Mouse (Mus musculus): ENCODE data around the gene Znhit6. TPM values are rescaled to one million over a fixed set of nuclear protein-coding genes. Genes with fewer than 3 reads are reported as not detected.

Znhit6 gene
- 32.7 and 43.3 TPM in 2 replicates for polyA plus RNA-seq (2016; fragmentation: Nextera tagmentation; extraction: Ambion mirVana)

GRCm38 (mm10) chr3:145575743-145576481, at the start of gene Znhit6:
Gene Znhit6 (plus strand): TSS chr3:145576205.
- 6% methylated on average over 37 of the region's 37 CpGs for WGBS
- H3K36me3 ChIP-seq = peaks cover 34% of the 10 kb centered on the region
- peaks cover 18% of the 10 kb centered on the region for H3K4me1 ChIP-seq (replicated peaks)
- peak; percentile 95 for DNase-seq (ENCODE audit: low spot score)
- H3K9me3 ChIP-seq = no peaks in the 10 kb centered on the region
- no peaks in the 10 kb centered on the region for H3K27me3 ChIP-seq (ENCODE audit: insufficient read depth, poor library complexity, severe bottlenecking)
- peak within 1 kb of the TSS; percentile 82 for H3K27ac ChIP-seq
- H3K4me3 ChIP-seq = peak within 1 kb of the TSS; percentile 88

- Histone ChIP-seq H3K27me3 (ENCODE audit: insufficient read depth, poor library complexity, severe bottlenecking) (no peaks in the 10 kb centered on the region), H3K4me1 (replicated peaks) (no peaks in the 10 kb centered on the region), H3K27ac (no peak overlapping the region), H3K4me3 (no peak overlapping the region), H3K9me3 (no peaks in the 10 kb centered on the region), H3K36me3 (no peaks in the 10 kb centered on the region)
- no peak for DNase-seq (ENCODE audit: low spot score)
- 98% methylated on average over 1 of the region's 1 CpGs for WGBS
These were observed 38.1 kb upstream of the Znhit6 start for GRCm38 (mm10) chr3:145537870-145538269.

GRCm38 (mm10) chr3:145548441-145549415, 27.3 kb upstream of the Znhit6 start:
- Histone ChIP-seq H3K4me1 (replicated peaks) (no peaks in the 10 kb centered on the region), H3K36me3 (no peaks in the 10 kb centered on the region), H3K4me3 (no peak overlapping the region), H3K27me3 (ENCODE audit: insufficient read depth, poor library complexity, severe bottlenecking) (no peaks in the 10 kb centered on the region), H3K9me3 (no peaks in the 10 kb centered on the region), H3K27ac (no peak overlapping the region)
- no peak for DNase-seq (ENCODE audit: low spot score)
- 86% methylated on average over 10 of the region's 10 CpGs for WGBS

- WGBS = 79% methylated on average over 3 of the region's 3 CpGs
- H3K4me3 ChIP-seq = no peak overlapping the region
- no peaks in the 10 kb centered on the region for H3K9me3 ChIP-seq
- H3K27ac ChIP-seq = no peak overlapping the region
- no peaks in the 10 kb centered on the region for H3K36me3 ChIP-seq
- no peaks in the 10 kb centered on the region for H3K27me3 ChIP-seq (ENCODE audit: insufficient read depth, poor library complexity, severe bottlenecking)
- DNase-seq (ENCODE audit: low spot score) = no peak
- H3K4me1 ChIP-seq (replicated peaks) = no peaks in the 10 kb centered on the region
These were observed 25.8 kb upstream of the Znhit6 start for GRCm38 (mm10) chr3:145550216-145550615.

- no peaks in the 10 kb centered on the region for H3K36me3 ChIP-seq
- H3K4me3 ChIP-seq = no peak overlapping the region
- no peaks in the 10 kb centered on the region for H3K9me3 ChIP-seq
- 84% methylated on average over 2 of the region's 2 CpGs for WGBS
- DNase-seq (ENCODE audit: low spot score) = no peak
- H3K27ac ChIP-seq = no peak overlapping the region
- no peaks in the 10 kb centered on the region for H3K4me1 ChIP-seq (replicated peaks)
- H3K27me3 ChIP-seq (ENCODE audit: insufficient read depth, poor library complexity, severe bottlenecking) = no peaks in the 10 kb centered on the region
These were observed 21.6 kb upstream of the Znhit6 start for GRCm38 (mm10) chr3:145554388-145554787.

GRCm38 (mm10) chr3:145556206-145556605, 19.8 kb upstream of the Znhit6 start:
- DNase-seq (ENCODE audit: low spot score) = no peak
- 92% methylated on average over 10 of the region's 10 CpGs for WGBS
- H3K9me3 ChIP-seq = no peaks in the 10 kb centered on the region

GRCm38 (mm10) chr3:145559675-145560074, 16.3 kb upstream of the Znhit6 start:
- no peak overlapping the region for H3K4me3 ChIP-seq
- DNase-seq (ENCODE audit: low spot score) = no peak
- no peak overlapping the region for H3K27ac ChIP-seq
- no peaks in the 10 kb centered on the region for H3K27me3 ChIP-seq (ENCODE audit: insufficient read depth, poor library complexity, severe bottlenecking)
- H3K4me1 ChIP-seq (replicated peaks) = no peaks in the 10 kb centered on the region
- H3K9me3 ChIP-seq = peaks cover 10% of the 10 kb centered on the region; the same call in 1 of the 2 replicates
- WGBS = 97% methylated on average over 5 of the region's 5 CpGs
- H3K36me3 ChIP-seq = no peaks in the 10 kb centered on the region

More at GRCm38 (mm10) chr3:145556206-145556605, 19.8 kb upstream of the Znhit6 start:
- Histone ChIP-seq H3K36me3 (no peaks in the 10 kb centered on the region), H3K4me1 (replicated peaks) (no peaks in the 10 kb centered on the region), H3K4me3 (no peak overlapping the region), H3K27ac (no peak overlapping the region), H3K27me3 (ENCODE audit: insufficient read depth, poor library complexity, severe bottlenecking) (no peaks in the 10 kb centered on the region)

- no peak overlapping the region for H3K27ac ChIP-seq
- no peaks in the 10 kb centered on the region for H3K4me1 ChIP-seq (replicated peaks)
- no peaks in the 10 kb centered on the region for H3K27me3 ChIP-seq (ENCODE audit: insufficient read depth, poor library complexity, severe bottlenecking)
- no peak overlapping the region for H3K4me3 ChIP-seq
- no peak for DNase-seq (ENCODE audit: low spot score)
- H3K9me3 ChIP-seq = peaks cover 10% of the 10 kb centered on the region; the same call in 1 of the 2 replicates
- H3K36me3 ChIP-seq = no peaks in the 10 kb centered on the region
- WGBS = 87% methylated on average over 4 of the region's 4 CpGs
These were observed 15.9 kb upstream of the Znhit6 start for GRCm38 (mm10) chr3:145560117-145560516.

GRCm38 (mm10) chr3:145574468-145574867, 1.5 kb upstream of the Znhit6 start:
- Histone ChIP-seq H3K27ac (no peak overlapping the region), H3K36me3 (peaks cover 21% of the 10 kb centered on the region), H3K4me1 (replicated peaks) (peaks cover 18% of the 10 kb centered on the region), H3K9me3 (no peaks in the 10 kb centered on the region), H3K4me3 (no peak overlapping the region), H3K27me3 (ENCODE audit: insufficient read depth, poor library complexity, severe bottlenecking) (no peaks in the 10 kb centered on the region)
- WGBS = 89% methylated on average over 3 of the region's 3 CpGs
- no peak for DNase-seq (ENCODE audit: low spot score)

GRCm38 (mm10) chr3:145575340-145575739, 665 bp upstream of the Znhit6 start:
- Histone ChIP-seq H3K4me1 (replicated peaks) (peaks cover 18% of the 10 kb centered on the region), H3K36me3 (peaks cover 28% of the 10 kb centered on the region), H3K4me3 (peak overlapping the region; percentile 88; the same call in 1 of the 2 replicates), H3K27me3 (ENCODE audit: insufficient read depth, poor library complexity, severe bottlenecking) (no peaks in the 10 kb centered on the region), H3K27ac (peak overlapping the region; percentile 82; the same call in 1 of the 2 replicates), H3K9me3 (no peaks in the 10 kb centered on the region)
- DNase-seq (ENCODE audit: low spot score) = no peak
- 85% methylated on average over 7 of the region's 7 CpGs for WGBS

GRCm38 (mm10) chr3:145576482-145576822, 447 bp downstream of the Znhit6 start:
- peaks cover 36% of the 10 kb centered on the region for H3K36me3 ChIP-seq
- no peak for DNase-seq (ENCODE audit: low spot score)
- H3K4me1 ChIP-seq (replicated peaks) = peaks cover 18% of the 10 kb centered on the region
- peak overlapping the region; percentile 82 for H3K27ac ChIP-seq
- H3K9me3 ChIP-seq = no peaks in the 10 kb centered on the region
- WGBS = under 1% methylated on average over 11 of the region's 11 CpGs
- no peaks in the 10 kb centered on the region for H3K27me3 ChIP-seq (ENCODE audit: insufficient read depth, poor library complexity, severe bottlenecking)
- H3K4me3 ChIP-seq = peak overlapping the region; percentile 88

- 32% methylated on average over 15 of the region's 15 CpGs for WGBS
- H3K4me3 ChIP-seq = peak overlapping the region; percentile 88
- no peak for DNase-seq (ENCODE audit: low spot score)
- peak overlapping the region; percentile 82; the same call in 1 of the 2 replicates for H3K27ac ChIP-seq
- H3K9me3 ChIP-seq = no peaks in the 10 kb centered on the region
- no peaks in the 10 kb centered on the region for H3K27me3 ChIP-seq (ENCODE audit: insufficient read depth, poor library complexity, severe bottlenecking)
- peaks cover 36% of the 10 kb centered on the region for H3K36me3 ChIP-seq
- peaks cover 18% of the 10 kb centered on the region for H3K4me1 ChIP-seq (replicated peaks)
These were observed 871 bp downstream of the Znhit6 start for GRCm38 (mm10) chr3:145576876-145577275.

- WGBS = 87% methylated on average over 4 of the region's 4 CpGs
- H3K27me3 ChIP-seq (ENCODE audit: insufficient read depth, poor library complexity, severe bottlenecking) = no peaks in the 10 kb centered on the region
- H3K27ac ChIP-seq = no peak overlapping the region
- H3K4me1 ChIP-seq (replicated peaks) = 0 out of 2 replicates have a peak, but pooled peaks cover 1% of the 10 kb centered on the region
- no peak overlapping the region for H3K4me3 ChIP-seq
- DNase-seq (ENCODE audit: low spot score) = no peak
- no peaks in the 10 kb centered on the region for H3K9me3 ChIP-seq
- peaks cover 80% of the 10 kb centered on the region for H3K36me3 ChIP-seq
These were observed 7.0 kb downstream of the Znhit6 start for GRCm38 (mm10) chr3:145583043-145583442.

Measured in hindbrain, embryonic 10.5 days (tissue).